Mouse (Mus musculus) intestine, embryonic 14.5 days (tissue): Measurements from ENCODE around the gene Pdxdc1. TPM values are rescaled to one million over a fixed set of nuclear protein-coding genes. Genes with fewer than 3 reads are reported as not detected.

ENCODE experiments used
- ATAC-seq: fragments of 200-750 bp; cut with Nextera tagmentation; replicated peaks from 2 replicates; pipeline ENCODE4 v1.8.0; 2017; ENCODE audit warnings: low read depth, moderate number of reproducible peaks, moderate TSS enrichment, moderate library complexity; ENCODE audit not compliant: low FRiP score, low TSS enrichment
- DNase-seq: peaks from one replicate; pipeline ENCODE4 v3.0.0-alpha.2; 2018; ENCODE audit warnings: low spot score
- H3K27ac ChIP-seq: fragments of 300-500 bp; sonication (generic); 2 replicates; pipeline ENCODE4 v1.5.1; 2014; ENCODE audit warnings: low read depth, mild to moderate bottlenecking, control low read depth
- H3K27me3 ChIP-seq: fragments of 300-500 bp; sonication (generic); replicated peaks from 2 replicates; pipeline ENCODE4 v1.6.1; 2014; ENCODE audit warnings: low read length, control low read depth; ENCODE audit not compliant: control insufficient read depth, insufficient read depth
- H3K36me3 ChIP-seq: fragments of 300-500 bp; sonication (generic); 2 replicates; pipeline ENCODE4 v1.6.1; 2014; ENCODE audit warnings: low read length, control low read depth; ENCODE audit not compliant: control insufficient read depth, insufficient read depth
- H3K4me1 ChIP-seq: fragments of 300-500 bp; sonication (generic); replicated peaks from 2 replicates; pipeline ENCODE4 v1.6.1; 2014; ENCODE audit warnings: low read length, control low read depth, mixed read lengths; ENCODE audit not compliant: control insufficient read depth, insufficient read depth
- H3K4me2 ChIP-seq: fragments of 300-500 bp; sonication (generic); 2 replicates; pipeline ENCODE4 v1.6.1; 2014; ENCODE audit warnings: low read length
- H3K4me3 ChIP-seq: fragments of 300-500 bp; sonication (generic); 2 replicates; pipeline ENCODE4 v1.5.1; 2014; ENCODE audit warnings: low read depth, low read length, control low read depth, mixed read lengths
- H3K9ac ChIP-seq: fragments of 300-500 bp; sonication (generic); 2 replicates; pipeline ENCODE4 v1.6.1; 2014; ENCODE audit warnings: mild to moderate bottlenecking, low read length
- H3K9me3 ChIP-seq: fragments of 300-500 bp; sonication (generic); 2 replicates; pipeline ENCODE4 v1.6.1; 2016; ENCODE audit warnings: low read length, control low read depth; ENCODE audit not compliant: control insufficient read depth
- WGBS: fragments of 180-500 bp; shearing (Covaris S2); extraction: QIAGEN DNeasy Blood & Tissue Kit; methylation state at CpG from one replicate; pipeline ENCODE4 v1.1.7; 2014; 5-methylcytosine and 5-hydroxymethylcytosine counted together
- polyA plus RNA-seq: library from polyadenylated mRNA; unstranded; fragments of >200 nt; fragmentation: Nextera tagmentation; extraction: Ambion mirVana; gene quantifications from 2 replicates; pipeline ENCODE4 v1.2.1, GENCODE M21; 2014

The Pdxdc1 gene
- polyA plus RNA-seq = 92.9 and 99.7 TPM in 2 replicates

DNA sequence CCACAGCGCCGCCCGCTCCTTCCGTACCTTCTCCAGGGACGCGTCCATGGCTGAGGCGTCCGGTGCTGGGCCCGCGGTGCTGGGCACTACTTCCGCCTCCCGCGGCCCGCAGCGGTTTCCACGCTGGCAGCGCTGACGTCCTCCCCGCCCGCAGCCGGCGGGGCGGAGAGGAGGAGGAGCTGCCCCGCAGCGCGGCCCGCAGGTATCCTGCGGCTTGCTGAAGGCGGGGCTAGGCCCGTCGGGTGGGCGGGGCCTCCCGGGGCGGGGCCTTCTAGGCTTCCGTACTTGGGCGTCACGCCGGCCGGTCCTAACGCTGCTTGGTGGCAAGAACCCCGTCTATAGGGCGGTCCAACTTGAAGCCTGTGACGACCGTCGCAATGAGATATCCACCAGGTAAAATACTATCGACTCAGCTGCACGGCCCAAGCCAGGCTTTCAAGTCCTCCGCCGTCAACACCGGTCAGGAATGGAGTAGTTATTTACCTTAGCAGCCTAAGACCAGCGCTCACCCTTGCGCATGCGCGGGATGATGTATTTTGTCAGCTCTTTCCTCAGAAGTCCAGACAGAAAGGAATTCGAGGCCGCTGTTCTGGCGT, at the start of gene Pdxdc1, which contains the start of gene Mpv17l:
Pdxdc1 (minus strand) TSS at position 244 of the 596 bp plus-strand sequence.
Mpv17l (plus strand) TSS at position 274 of the 596 bp plus-strand sequence.
- Histone ChIP-seq H3K4me3 (peak within 1 kb of the TSS; percentile 98), H3K9ac (peak within 1 kb of the TSS; percentile 95), H3K27ac (peak within 1 kb of the TSS; percentile 88), H3K4me2 (peak within 1 kb of the TSS; percentile 72), H3K27me3 (no peaks in the 10 kb centered on the region), H3K9me3 (no peaks in the 10 kb centered on the region), H3K4me1 (peaks cover 3% of the 10 kb centered on the region), H3K36me3 (no peaks in the 10 kb centered on the region)
- peak; percentile 99 for DNase-seq
- peak; percentile 98 for ATAC-seq
- WGBS = under 1% methylated on average over 46 of the region's 57 CpGs

- Histone ChIP-seq H3K9ac (no peak overlapping the region), H3K9me3 (no peaks in the 10 kb centered on the region), H3K4me2 (no peak overlapping the region), H3K4me1 (no peaks in the 10 kb centered on the region), H3K36me3 (no peaks in the 10 kb centered on the region), H3K27me3 (no peaks in the 10 kb centered on the region), H3K4me3 (no peak overlapping the region), H3K27ac (no peak overlapping the region)
- DNase-seq = no peak
- WGBS = 80% methylated on average over 3 of the region's 3 CpGs
- no peak for ATAC-seq
Observed at GRCm38 (mm10) chr16:13951245-13951644, 48.3 kb upstream of the Pdxdc1 start.

- ATAC-seq (no peak), DNase-seq (no peak)
- Histone ChIP-seq H3K4me3 (no peak overlapping the region), H3K4me2 (no peak overlapping the region), H3K4me1 (0 out of 2 replicates have a peak, but pooled peaks cover 2% of the 10 kb centered on the region), H3K9me3 (no peaks in the 10 kb centered on the region), H3K9ac (no peak overlapping the region), H3K27me3 (peaks cover 6% of the 10 kb centered on the region; the same call in 1 of the 2 replicates), H3K36me3 (no peaks in the 10 kb centered on the region), H3K27ac (no peak overlapping the region)
- 90% methylated on average over 1 of the region's 1 CpGs for WGBS
Observed at GRCm38 (mm10) chr16:13946306-13946705, 43.4 kb upstream of the Pdxdc1 start.

GRCm38 (mm10) chr16:13945153-13945552, 42.2 kb upstream of the Pdxdc1 start:
- H3K4me2 ChIP-seq = no peak overlapping the region
- no peak overlapping the region for H3K4me3 ChIP-seq
- no peak for DNase-seq
- H3K27ac ChIP-seq = no peak overlapping the region
- no peak for ATAC-seq
- H3K4me1 ChIP-seq = peaks cover 2% of the 10 kb centered on the region; the same call in 1 of the 2 replicates
- peaks cover 10% of the 10 kb centered on the region; the same call in 1 of the 2 replicates for H3K27me3 ChIP-seq
- H3K9ac ChIP-seq = no peak overlapping the region
- H3K36me3 ChIP-seq = no peaks in the 10 kb centered on the region
- no peaks in the 10 kb centered on the region for H3K9me3 ChIP-seq
- 76% methylated on average over 4 of the region's 4 CpGs for WGBS

DNA sequence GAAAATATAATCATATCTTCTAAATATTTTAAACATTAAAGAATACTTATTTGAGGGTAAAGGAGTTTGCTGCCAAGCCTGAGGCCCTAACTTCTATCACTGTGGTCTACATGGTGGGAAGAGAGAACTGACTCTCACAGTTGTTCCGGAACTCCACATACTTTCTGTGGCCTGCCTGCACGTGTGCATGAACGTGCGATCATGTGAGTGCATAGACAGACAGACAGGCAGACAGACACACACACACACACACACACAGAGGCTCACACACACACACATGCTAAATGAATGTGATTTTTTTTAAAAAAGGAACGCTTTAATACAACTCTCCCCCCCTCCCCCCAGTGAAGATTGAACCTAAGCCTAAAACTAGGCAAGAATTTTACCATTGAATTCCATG, 41.8 kb upstream of the Pdxdc1 start:
- no peak for ATAC-seq
- Histone ChIP-seq H3K36me3 (no peaks in the 10 kb centered on the region), H3K27me3 (peaks cover 10% of the 10 kb centered on the region; the same call in 1 of the 2 replicates), H3K9me3 (no peaks in the 10 kb centered on the region), H3K4me3 (no peak overlapping the region), H3K27ac (no peak overlapping the region), H3K4me1 (peaks cover 2% of the 10 kb centered on the region; the same call in 1 of the 2 replicates), H3K9ac (no peak overlapping the region), H3K4me2 (no peak overlapping the region)
- WGBS = 77% methylated on average over 5 of the region's 5 CpGs
- DNase-seq = no peak

DNA sequence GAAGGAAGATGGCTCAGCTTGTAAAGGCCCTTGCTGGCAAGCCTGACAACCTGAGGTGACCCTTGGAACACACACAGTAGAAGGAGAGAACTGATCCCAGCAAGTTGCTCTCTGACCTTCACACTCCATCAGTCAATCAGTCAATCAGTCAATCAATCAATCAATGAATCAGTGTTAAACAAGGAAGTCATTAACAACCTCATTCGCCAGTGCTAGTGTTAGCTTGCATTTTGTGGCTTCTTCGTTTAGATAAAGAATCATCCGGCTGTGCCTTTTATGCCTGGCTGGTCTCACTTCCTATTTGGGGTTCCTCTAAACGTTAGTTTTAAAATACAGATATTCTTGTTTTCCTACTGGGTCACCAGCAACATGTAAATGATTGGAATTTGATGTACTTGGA, 41.2 kb upstream of the Pdxdc1 start:
- no peak overlapping the region for H3K4me2 ChIP-seq
- H3K9ac ChIP-seq = no peak overlapping the region
- ATAC-seq (no peak), DNase-seq (no peak)
- H3K27me3 ChIP-seq = peaks cover 10% of the 10 kb centered on the region; the same call in 1 of the 2 replicates
- H3K4me1 ChIP-seq = peaks cover 2% of the 10 kb centered on the region; the same call in 1 of the 2 replicates
- no peak overlapping the region for H3K27ac ChIP-seq
- H3K36me3 ChIP-seq = no peaks in the 10 kb centered on the region
- no peaks in the 10 kb centered on the region for H3K9me3 ChIP-seq
- WGBS = 40% methylated on average over 4 of the region's 4 CpGs
- no peak overlapping the region for H3K4me3 ChIP-seq

GRCm38 (mm10) chr16:13940847-13941395, 38.0 kb upstream of the Pdxdc1 start:
- ATAC-seq (peak; percentile 82), DNase-seq (peak; percentile 67)
- Histone ChIP-seq H3K27ac (no peak overlapping the region), H3K9ac (peak overlapping the region; percentile 55), H3K9me3 (no peaks in the 10 kb centered on the region), H3K4me3 (peak overlapping the region; percentile 60), H3K4me1 (peaks cover 2% of the 10 kb centered on the region; the same call in 1 of the 2 replicates), H3K27me3 (peaks cover 10% of the 10 kb centered on the region; the same call in 1 of the 2 replicates), H3K36me3 (no peaks in the 10 kb centered on the region), H3K4me2 (peak overlapping the region; percentile 99)
- WGBS = 3% methylated on average over 34 of the region's 34 CpGs

DNA sequence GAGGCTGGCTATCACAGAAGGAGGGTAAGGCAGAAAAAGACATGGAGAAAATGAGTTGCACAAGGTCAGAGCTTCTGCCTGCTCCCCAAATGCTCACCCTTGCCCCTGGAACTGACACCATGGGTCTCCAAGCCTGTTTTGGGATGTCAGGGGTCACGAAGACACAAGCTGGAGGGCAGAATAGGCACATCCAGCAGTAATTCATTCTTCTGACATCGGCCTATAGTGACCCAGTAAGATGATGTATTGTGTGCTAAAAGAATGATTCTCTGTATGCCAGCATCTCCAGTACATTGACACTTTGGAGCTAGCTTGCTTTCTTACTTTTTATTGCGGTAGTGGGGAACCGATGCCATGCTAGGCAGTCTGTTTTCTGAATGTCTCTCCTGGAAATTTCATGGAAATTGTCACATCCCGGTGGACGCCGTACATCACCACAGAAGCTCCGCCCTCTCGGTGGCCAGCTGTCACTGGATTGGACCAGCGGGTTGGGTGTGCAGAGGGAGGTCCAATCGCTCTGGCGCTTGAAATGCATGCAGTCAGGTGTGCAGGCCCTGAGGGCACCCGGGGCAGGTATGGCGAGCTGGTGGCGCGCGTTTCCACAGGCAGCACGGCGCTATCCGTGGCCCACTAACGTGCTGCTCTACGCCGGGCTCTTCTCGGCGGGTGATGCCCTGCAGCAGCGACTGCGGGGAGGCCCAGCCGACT, 37.4 kb upstream of the Pdxdc1 start:
- DNase-seq (peak; percentile 73), ATAC-seq (peak; percentile 98)
- H3K4me3 ChIP-seq = peak overlapping the region; percentile 60
- H3K4me2 ChIP-seq = peak overlapping the region; percentile 99
- 6% methylated on average over 28 of the region's 28 CpGs for WGBS
- no peaks in the 10 kb centered on the region for H3K9me3 ChIP-seq
- no peaks in the 10 kb centered on the region for H3K36me3 ChIP-seq
- peaks cover 10% of the 10 kb centered on the region; the same call in 1 of the 2 replicates for H3K27me3 ChIP-seq
- H3K9ac ChIP-seq = peak overlapping the region; percentile 55
- no peak overlapping the region for H3K27ac ChIP-seq
- peaks cover 2% of the 10 kb centered on the region; the same call in 1 of the 2 replicates for H3K4me1 ChIP-seq
